Mouse (Mus musculus) layer of hippocampus, adult 18-20 months (tissue): Measurements from ENCODE around the gene Stk31. TPM values are rescaled to one million over a fixed set of nuclear protein-coding genes. Genes with fewer than 3 reads are reported as not detected.

Experiments
- total RNA-seq, 2 experiments: library from RNA; stranded (reverse); gene quantifications; 2 replicates each; pipeline ENCODE4 v1.2.3; 2021

Gene Stk31
- total RNA-seq, 2 experiments from 2014 or later: 1.3 to 1.7 TPM

Other genes starting within 250 kb of the Stk31 start
- not detected for gene Igf2bp3, start 180.6 kb upstream of the Stk31 start, total RNA-seq
- 10 to 100 TPM; 79.8 to 85.1 TPM for gene Tra2a, start 131.6 kb upstream of the Stk31 start, total RNA-seq
- 10 to 100 TPM; 10.7 to 12.0 TPM for gene Ccdc126, start 76.3 kb upstream of the Stk31 start, total RNA-seq
- 1 to 10 TPM; 1.7 to 2.0 TPM for gene Fam221a, start 27.9 kb upstream of the Stk31 start, total RNA-seq